Mouse (Mus musculus) layer of hippocampus, adult 8-10 months (tissue): Measurements from ENCODE around the gene 4933428G20Rik. TPM values are rescaled to one million over a fixed set of nuclear protein-coding genes. Genes with fewer than 3 reads are reported as not detected.

ENCODE experiments used
- DNase-seq, 2 experiments: peaks; one replicate each; pipeline ENCODE4 v3.0.0; 2022; ENCODE audit warnings: low spot score in 2 of 2
- total RNA-seq, 4 experiments: library from RNA; stranded (reverse); gene quantifications; 2 replicates each; pipeline ENCODE4 v1.2.4; 2022

4933428G20Rik gene
- total RNA-seq: under 1 TPM in 1 of 4 experiments, not detected in 3; 0.29 TPM

GRCm38 (mm10) chr11:97499865-97500719 lies at the start of gene 4933428G20Rik:
Gene 4933428G20Rik, minus strand, starts transcription at chr11:97500340.
- DNase-seq: no peak

- no peak for DNase-seq
These were observed 48.6 kb upstream of the 4933428G20Rik start for GRCm38 (mm10) chr11:97548757-97549156.

GRCm38 (mm10) chr11:97547957-97548706 lies 48.0 kb upstream of the 4933428G20Rik start:
- no peak for DNase-seq

GRCm38 (mm10) chr11:97546804-97547411 lies 46.8 kb upstream of the 4933428G20Rik start:
- DNase-seq: no peak

GRCm38 (mm10) chr11:97545808-97546560 lies 45.8 kb upstream of the 4933428G20Rik start:
- no peak for DNase-seq

GRCm38 (mm10) chr11:97543883-97544282 lies 43.7 kb upstream of the 4933428G20Rik start:
- DNase-seq: no peak

GRCm38 (mm10) chr11:97543181-97543733 lies 43.1 kb upstream of the 4933428G20Rik start:
- peak; percentile 70 to 71 for DNase-seq

GRCm38 (mm10) chr11:97542171-97543150 lies 42.3 kb upstream of the 4933428G20Rik start:
- no peak for DNase-seq

- DNase-seq: peak; percentile 65 to 66
These were observed 40.5 kb upstream of the 4933428G20Rik start for GRCm38 (mm10) chr11:97540604-97541003.

GRCm38 (mm10) chr11:97540136-97540535 lies 40.0 kb upstream of the 4933428G20Rik start:
- no peak for DNase-seq

- DNase-seq: no peak
These were observed 39.5 kb upstream of the 4933428G20Rik start for GRCm38 (mm10) chr11:97539622-97540021.

- DNase-seq: no peak
These were observed 37.5 kb upstream of the 4933428G20Rik start for GRCm38 (mm10) chr11:97537580-97538089.

- no peak for DNase-seq
These were observed 36.9 kb upstream of the 4933428G20Rik start for GRCm38 (mm10) chr11:97536835-97537579.

- no peak for DNase-seq
These were observed 36.1 kb upstream of the 4933428G20Rik start for GRCm38 (mm10) chr11:97536083-97536747.

GRCm38 (mm10) chr11:97535660-97536059 lies 35.5 kb upstream of the 4933428G20Rik start:
- no peak for DNase-seq

- no peak for DNase-seq
These were observed 35.1 kb upstream of the 4933428G20Rik start for GRCm38 (mm10) chr11:97535308-97535630.

GRCm38 (mm10) chr11:97534442-97535307 lies 34.5 kb upstream of the 4933428G20Rik start:
- no peak for DNase-seq
